Mouse (Mus musculus): ENCODE measurements around the gene Kdm5a. TPM values are rescaled to one million over a fixed set of nuclear protein-coding genes. Genes with fewer than 3 reads are reported as not detected.

Kdm5a gene
- polyA plus RNA-seq (2012; rRNA removed): 0.13 and 0.70 TPM in 2 replicates

GRCm38 (mm10) chr6:120363688-120364522 is at the start of gene Kdm5a, which contains the start of gene Ccdc77:
Gene Kdm5a, plus strand, starts transcription at chr6:120364124.
Gene Ccdc77, minus strand, starts transcription at chr6:120364374.

GRCm38 (mm10) chr6:120463086-120463871 is 99.4 kb downstream of the Kdm5a start, which contains the start of gene Il17ra:
Gene Il17ra, plus strand, starts transcription at chr6:120463247.

GRCm38 (mm10) chr6:120493374-120494181 is 129.7 kb downstream of the Kdm5a start, which contains the start of gene Tmem121b:
Gene Tmem121b, minus strand, starts transcription at chr6:120493807.

Other genes with a start within 250 kb of the Kdm5a start
- 0.21 and 0.39 TPM in 2 replicates for gene D330020A13Rik, start 69.8 kb upstream of the Kdm5a start, polyA plus RNA-seq (2012; rRNA removed)
- 16.6 and 18.5 TPM in 2 replicates for gene B4galnt3, start 69.6 kb upstream of the Kdm5a start, polyA plus RNA-seq (2012; rRNA removed)
- gene Ccdc77, start 250 bp downstream of the Kdm5a start, polyA plus RNA-seq (2012; rRNA removed): 0.23 and 0.55 TPM in 2 replicates
- gene Il17ra, start 99.1 kb downstream of the Kdm5a start, polyA plus RNA-seq (2012; rRNA removed): 4.0 and 5.5 TPM in 2 replicates
- gene Tmem121b, start 129.7 kb downstream of the Kdm5a start, polyA plus RNA-seq (2012; rRNA removed): 0.03 TPM in 1 of 2 replicates, not detected in the other
- gene Hdhd5, start 167.2 kb downstream of the Kdm5a start, polyA plus RNA-seq (2012; rRNA removed): 8.1 and 10.0 TPM in 2 replicates

Data from stomach, adult 2 months (tissue).